Mouse (Mus musculus): ENCODE results near the gene Gna11. TPM values are rescaled to one million over a fixed set of nuclear protein-coding genes. Genes with fewer than 3 reads are reported as not detected.

The Gna11 gene
- polyA plus RNA-seq, 1 experiment from 2014 or later = 97.6 TPM

DNA sequence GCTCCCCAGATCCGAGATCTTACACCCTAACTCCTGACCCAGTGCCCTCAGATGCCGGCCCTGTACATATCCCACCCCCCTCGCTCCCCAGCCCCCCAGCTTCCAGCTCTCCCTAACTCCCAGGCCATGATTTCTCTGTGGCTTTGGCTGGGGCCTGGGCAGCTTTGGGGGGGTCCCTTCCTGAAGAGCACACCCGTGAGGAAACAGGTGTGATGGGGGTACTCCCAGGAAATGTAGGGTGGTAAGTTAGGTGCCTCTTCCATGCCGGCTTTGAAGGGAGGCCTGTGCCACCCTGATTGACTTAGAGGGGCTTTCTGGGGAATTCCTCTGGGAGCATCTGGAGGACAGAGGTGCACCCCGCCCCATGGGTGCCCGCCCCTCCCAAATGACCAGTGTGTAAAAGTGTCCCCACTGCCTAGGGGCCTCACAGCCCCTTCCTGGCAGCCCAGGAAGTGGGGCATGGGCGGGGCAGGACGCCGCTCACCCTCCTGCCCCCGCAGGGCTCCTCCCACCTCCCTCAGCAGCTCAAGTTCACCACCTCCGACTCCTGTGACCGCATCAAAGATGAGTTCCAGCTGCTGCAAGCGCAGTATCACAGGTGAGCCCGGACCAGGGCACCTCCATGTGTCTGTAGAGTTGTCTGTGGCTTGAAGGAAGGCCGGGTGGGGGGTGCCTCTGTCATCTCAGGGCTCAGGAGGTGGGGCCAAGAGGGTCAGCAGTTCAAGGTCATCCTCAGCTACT lies 15.9 kb upstream of the Gna11 start:
- no peak; the same call in 1 of the 2 replicates for ATAC-seq
- H3K4me3 ChIP-seq (ENCODE audit: low read depth, low read length) = peak overlapping the region; percentile 89
- peaks cover 30% of the 10 kb centered on the region for H3K36me3 ChIP-seq (ENCODE audit: control insufficient read depth, insufficient read depth, low read length)
- 0 out of 2 replicates have a peak, but pooled peaks cover 5% of the 10 kb centered on the region for H3K27me3 ChIP-seq (replicated peaks; ENCODE audit: control insufficient read depth, insufficient read depth, low read length)
- WGBS = 30% methylated on average over 16 of the region's 16 CpGs
- no peak for DNase-seq (ENCODE audit: low spot score)
- peak overlapping the region; percentile 94; the same call in 1 of the 2 replicates for H3K27ac ChIP-seq (ENCODE audit: low read depth, low read length)
- H3K4me2 ChIP-seq (ENCODE audit: low read length) = peak overlapping the region; percentile 89
- H3K9ac ChIP-seq (ENCODE audit: low read length) = peak overlapping the region; percentile 99
- peaks cover 19% of the 10 kb centered on the region; the same call in 1 of the 2 replicates for H3K4me1 ChIP-seq (ENCODE audit: control insufficient read depth, insufficient read depth, low read length)
- H3K9me3 ChIP-seq (replicated peaks; ENCODE audit: control insufficient read depth, low read length) = no peaks in the 10 kb centered on the region

DNA sequence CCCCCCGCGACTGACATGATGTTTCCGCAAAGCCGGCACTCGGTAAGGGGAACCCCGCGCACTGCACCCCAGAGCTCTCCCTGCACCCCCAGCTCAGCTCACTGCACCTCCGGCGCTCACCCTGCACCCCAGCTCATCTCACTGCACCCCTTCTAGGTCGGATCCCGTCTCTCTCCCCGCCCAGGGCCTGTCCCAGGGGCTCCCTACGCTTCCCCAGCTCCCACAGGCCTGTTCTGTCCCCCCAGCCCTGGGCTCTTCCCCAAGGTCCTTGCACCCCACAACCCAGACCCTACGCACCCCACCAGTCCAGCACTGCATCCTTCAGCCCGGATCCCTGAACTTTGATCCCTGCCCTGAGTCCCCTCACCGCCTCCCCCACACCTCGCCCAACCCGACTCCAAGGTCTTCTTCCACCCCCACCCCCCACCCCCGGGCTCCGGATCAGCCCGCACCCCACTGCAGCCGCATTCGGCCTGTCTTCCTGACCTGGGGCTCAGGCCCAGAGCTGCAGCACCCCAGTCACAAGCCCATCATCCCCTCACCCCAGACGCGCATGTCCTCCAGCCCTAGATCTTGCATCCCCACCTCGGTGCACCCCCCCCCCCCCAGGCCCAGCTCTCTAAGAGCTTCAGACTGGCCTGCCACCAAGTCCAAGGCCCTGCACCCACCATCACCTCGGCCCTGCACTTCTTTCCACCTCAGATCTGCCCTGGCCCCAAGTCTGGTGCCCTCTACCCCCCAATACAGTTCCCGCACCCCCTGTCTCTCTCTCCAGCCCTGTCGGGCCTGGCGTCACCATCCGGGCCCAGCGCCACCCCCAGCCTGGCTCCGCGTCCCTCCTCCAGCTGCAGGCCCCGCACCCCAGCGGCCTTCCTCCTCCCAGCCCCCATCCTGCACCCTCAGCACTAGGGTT lies 14.9 kb upstream of the Gna11 start:
- Histone ChIP-seq H3K9ac (ENCODE audit: low read length) (peak overlapping the region; percentile 99), H3K27ac (ENCODE audit: low read depth, low read length) (peak overlapping the region; percentile 94), H3K4me3 (ENCODE audit: low read depth, low read length) (peak overlapping the region; percentile 89), H3K4me2 (ENCODE audit: low read length) (peak overlapping the region; percentile 89), H3K36me3 (ENCODE audit: control insufficient read depth, insufficient read depth, low read length) (peaks cover 20% of the 10 kb centered on the region), H3K4me1 (ENCODE audit: control insufficient read depth, insufficient read depth, low read length) (peaks cover 19% of the 10 kb centered on the region; the same call in 1 of the 2 replicates), H3K27me3 (replicated peaks; ENCODE audit: control insufficient read depth, insufficient read depth, low read length) (no peaks in the 10 kb centered on the region), H3K9me3 (replicated peaks; ENCODE audit: control insufficient read depth, low read length) (no peaks in the 10 kb centered on the region)
- DNase-seq (ENCODE audit: low spot score) = no peak
- ATAC-seq = peak; percentile 48
- 1% methylated on average over 30 of the region's 36 CpGs for WGBS

DNA sequence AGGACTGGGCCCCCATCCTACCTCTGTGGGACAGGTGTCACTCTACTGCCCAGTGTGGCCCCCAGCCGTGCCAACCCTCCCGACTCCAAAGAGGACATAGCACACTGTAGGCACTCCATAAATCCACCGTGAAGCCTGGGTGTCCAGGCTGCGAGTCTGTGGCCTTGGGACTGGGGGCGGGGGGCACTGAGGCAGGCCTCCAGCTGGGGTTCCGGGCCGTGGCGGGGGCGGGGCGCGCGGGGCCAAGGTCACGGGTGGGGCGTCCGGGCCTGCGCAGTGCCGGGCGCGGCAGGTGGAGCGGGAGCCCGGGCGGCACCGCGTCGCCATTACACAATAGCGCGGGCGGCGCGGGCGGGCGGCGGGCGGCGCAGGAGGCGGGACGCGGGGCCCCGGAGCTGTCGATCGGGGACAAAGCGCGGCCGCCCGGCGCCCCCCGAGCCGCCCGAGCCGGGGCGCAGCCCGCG lies 14.2 kb upstream of the Gna11 start, which contains the start of gene Aes:
TSS of gene Aes (plus strand) at position 326 of the 464 bp plus-strand sequence.
- H3K27ac ChIP-seq (ENCODE audit: low read depth, low read length) = peak within 1 kb of the TSS; percentile 94
- no peaks in the 10 kb centered on the region for H3K9me3 ChIP-seq (replicated peaks; ENCODE audit: control insufficient read depth, low read length)
- H3K36me3 ChIP-seq (ENCODE audit: control insufficient read depth, insufficient read depth, low read length) = peaks cover 14% of the 10 kb centered on the region; the same call in 1 of the 2 replicates
- no peaks in the 10 kb centered on the region for H3K27me3 ChIP-seq (replicated peaks; ENCODE audit: control insufficient read depth, insufficient read depth, low read length)
- WGBS = 0% methylated on average over 28 of the region's 53 CpGs
- H3K4me3 ChIP-seq (ENCODE audit: low read depth, low read length) = peak within 1 kb of the TSS; percentile 89
- DNase-seq (ENCODE audit: low spot score) (peak; percentile 59), ATAC-seq (peak; percentile 76)
- H3K9ac ChIP-seq (ENCODE audit: low read length) = peak within 1 kb of the TSS; percentile 99
- peaks cover 19% of the 10 kb centered on the region; the same call in 1 of the 2 replicates for H3K4me1 ChIP-seq (ENCODE audit: control insufficient read depth, insufficient read depth, low read length)
- peak within 1 kb of the TSS; percentile 89 for H3K4me2 ChIP-seq (ENCODE audit: low read length)

DNA sequence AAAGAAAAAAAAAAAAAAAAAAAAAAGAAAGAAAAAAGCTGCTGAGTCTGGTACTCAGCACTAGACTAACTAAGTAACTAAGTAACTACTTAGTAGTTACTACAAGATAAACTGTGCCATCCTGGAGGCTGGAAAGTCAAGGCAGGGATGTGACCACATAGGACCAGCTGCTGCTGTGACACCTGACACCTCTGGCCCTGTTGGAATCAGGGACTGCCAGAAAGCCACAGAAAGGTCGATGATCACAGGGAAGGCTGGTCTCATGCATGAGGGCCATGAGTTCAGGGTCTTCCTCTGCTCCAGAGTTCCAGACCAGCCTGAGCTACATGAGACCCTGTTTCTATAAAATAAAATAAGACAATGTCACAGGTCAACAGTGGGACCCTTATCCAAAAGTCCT lies 12.5 kb upstream of the Gna11 start:
- 44% methylated on average over 1 of the region's 1 CpGs for WGBS
- Histone ChIP-seq H3K4me2 (ENCODE audit: low read length) (no peak overlapping the region), H3K27me3 (replicated peaks; ENCODE audit: control insufficient read depth, insufficient read depth, low read length) (no peaks in the 10 kb centered on the region), H3K27ac (ENCODE audit: low read depth, low read length) (no peak overlapping the region), H3K4me3 (ENCODE audit: low read depth, low read length) (no peak overlapping the region), H3K4me1 (ENCODE audit: control insufficient read depth, insufficient read depth, low read length) (peaks cover 15% of the 10 kb centered on the region; the same call in 1 of the 2 replicates), H3K9ac (ENCODE audit: low read length) (no peak overlapping the region), H3K9me3 (replicated peaks; ENCODE audit: control insufficient read depth, low read length) (no peaks in the 10 kb centered on the region), H3K36me3 (ENCODE audit: control insufficient read depth, insufficient read depth, low read length) (0 out of 2 replicates have a peak, but pooled peaks cover 5% of the 10 kb centered on the region)
- DNase-seq (ENCODE audit: low spot score) (no peak), ATAC-seq (no peak)

DNA sequence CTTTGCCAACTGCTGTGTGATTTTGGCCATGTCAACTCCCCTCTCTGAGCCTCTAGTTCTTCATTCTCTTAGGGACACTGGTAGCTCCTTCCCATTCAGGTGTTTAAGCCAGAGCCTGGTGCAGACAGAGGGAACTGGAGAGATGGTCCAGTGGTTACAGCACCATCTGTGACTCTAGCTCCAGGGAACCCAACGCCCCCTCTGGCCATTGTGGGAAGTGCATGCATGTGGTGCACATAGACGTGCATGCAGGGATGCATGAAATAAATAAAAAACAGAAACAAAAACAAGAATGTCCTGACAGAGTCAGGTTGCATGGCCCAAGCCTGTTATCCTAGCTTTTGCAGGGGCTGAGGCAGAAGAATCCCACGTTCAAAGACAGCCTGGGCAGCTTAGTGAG lies 11.3 kb upstream of the Gna11 start:
- H3K27ac ChIP-seq (ENCODE audit: low read depth, low read length) = no peak overlapping the region
- WGBS = 78% methylated on average over 3 of the region's 3 CpGs

DNA sequence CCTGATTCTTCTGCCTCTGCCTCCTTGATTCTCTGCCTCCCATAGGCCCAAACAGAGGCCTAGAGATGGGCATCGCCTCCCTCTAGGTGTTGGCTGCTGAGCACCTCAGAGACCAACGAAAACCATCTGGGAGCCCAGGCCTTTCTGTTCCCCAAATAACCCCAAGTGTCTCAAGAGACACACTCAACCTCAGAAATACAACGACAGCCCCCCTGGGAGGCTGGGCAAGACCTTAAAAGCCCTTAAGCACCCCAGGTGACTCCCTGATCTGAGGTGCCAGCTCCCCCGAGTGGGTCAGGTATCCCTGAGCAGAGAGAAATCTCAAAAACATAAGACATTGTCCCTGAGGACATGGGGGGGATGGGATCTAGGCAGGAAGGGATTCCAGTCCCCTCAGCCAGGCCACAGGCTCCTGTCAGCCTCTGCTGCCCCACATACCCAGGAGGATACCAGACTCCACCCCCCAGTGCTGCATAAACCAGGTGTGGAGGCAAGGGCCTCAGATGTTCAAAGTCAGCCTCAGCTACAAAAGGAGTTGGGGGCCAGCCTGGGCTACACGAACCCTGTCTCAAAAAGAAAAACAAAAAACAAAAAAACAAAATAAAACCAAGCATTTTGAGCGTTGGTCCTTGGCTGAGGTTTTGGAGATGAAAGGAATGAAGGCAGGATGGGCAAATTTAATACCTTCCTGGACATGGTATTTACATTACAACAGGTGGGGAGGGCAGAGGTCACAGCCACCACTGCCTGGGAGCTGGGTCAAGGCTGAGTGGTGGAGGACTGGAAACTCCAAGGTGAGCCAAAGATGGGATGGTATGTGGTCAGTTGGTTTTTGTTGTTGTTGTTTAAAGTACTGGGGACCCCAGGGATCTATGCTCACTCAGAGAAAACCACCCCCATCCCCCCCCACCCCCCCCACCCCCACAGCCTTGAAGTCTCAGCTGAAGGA lies 9.1 kb upstream of the Gna11 start:
- peaks cover 6% of the 10 kb centered on the region; the same call in 1 of the 2 replicates for H3K4me1 ChIP-seq (ENCODE audit: control insufficient read depth, insufficient read depth, low read length)
- H3K27ac ChIP-seq (ENCODE audit: low read depth, low read length) = no peak overlapping the region
- no peaks in the 10 kb centered on the region for H3K9me3 ChIP-seq (replicated peaks; ENCODE audit: control insufficient read depth, low read length)
- DNase-seq (ENCODE audit: low spot score) (no peak), ATAC-seq (no peak)
- H3K4me2 ChIP-seq (ENCODE audit: low read length) = no peak overlapping the region
- no peak overlapping the region for H3K9ac ChIP-seq (ENCODE audit: low read length)
- H3K4me3 ChIP-seq (ENCODE audit: low read depth, low read length) = no peak overlapping the region
- H3K27me3 ChIP-seq (replicated peaks; ENCODE audit: control insufficient read depth, insufficient read depth, low read length) = no peaks in the 10 kb centered on the region
- H3K36me3 ChIP-seq (ENCODE audit: control insufficient read depth, insufficient read depth, low read length) = no peaks in the 10 kb centered on the region
- WGBS = 78% methylated on average over 6 of the region's 6 CpGs

More for the DNA sequence above, 11.3 kb upstream of the Gna11 start:
- H3K9me3 ChIP-seq (replicated peaks; ENCODE audit: control insufficient read depth, low read length) = no peaks in the 10 kb centered on the region
- ATAC-seq (no peak), DNase-seq (ENCODE audit: low spot score) (no peak)
- H3K9ac ChIP-seq (ENCODE audit: low read length) = no peak overlapping the region
- H3K4me3 ChIP-seq (ENCODE audit: low read depth, low read length) = no peak overlapping the region
- no peak overlapping the region for H3K4me2 ChIP-seq (ENCODE audit: low read length)
- 0 out of 2 replicates have a peak, but pooled peaks cover under 1% of the 10 kb centered on the region for H3K36me3 ChIP-seq (ENCODE audit: control insufficient read depth, insufficient read depth, low read length)
- H3K4me1 ChIP-seq (ENCODE audit: control insufficient read depth, insufficient read depth, low read length) = peaks cover 13% of the 10 kb centered on the region; the same call in 1 of the 2 replicates
- no peaks in the 10 kb centered on the region for H3K27me3 ChIP-seq (replicated peaks; ENCODE audit: control insufficient read depth, insufficient read depth, low read length)

DNA sequence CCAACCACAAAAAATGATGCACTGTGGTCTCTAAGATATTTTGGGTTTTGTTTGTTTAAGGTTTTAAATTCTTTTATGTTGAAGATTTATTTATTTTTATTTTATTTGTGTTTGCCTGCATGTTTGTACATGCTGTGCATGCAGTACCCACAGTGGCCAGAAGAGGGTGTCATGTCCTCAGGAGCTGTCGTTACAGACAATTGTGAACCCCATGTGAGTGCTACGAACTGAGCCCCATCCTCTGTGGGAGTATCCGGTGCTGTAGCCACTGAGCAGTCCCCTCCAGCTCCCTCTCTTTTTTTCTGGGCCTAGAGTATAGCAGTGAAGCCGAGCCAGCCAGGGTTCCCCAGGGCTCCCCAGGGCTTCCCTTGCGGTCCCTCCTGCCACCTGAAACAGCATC lies 8.2 kb upstream of the Gna11 start:
- no peaks in the 10 kb centered on the region for H3K27me3 ChIP-seq (replicated peaks; ENCODE audit: control insufficient read depth, insufficient read depth, low read length)
- no peaks in the 10 kb centered on the region for H3K9me3 ChIP-seq (replicated peaks; ENCODE audit: control insufficient read depth, low read length)
- WGBS = 82% methylated on average over 5 of the region's 5 CpGs
- ATAC-seq (no peak), DNase-seq (ENCODE audit: low spot score) (no peak)
- 0 out of 2 replicates have a peak, but pooled peaks cover 2% of the 10 kb centered on the region for H3K4me1 ChIP-seq (ENCODE audit: control insufficient read depth, insufficient read depth, low read length)
- H3K36me3 ChIP-seq (ENCODE audit: control insufficient read depth, insufficient read depth, low read length) = no peaks in the 10 kb centered on the region
- no peak overlapping the region for H3K27ac ChIP-seq (ENCODE audit: low read depth, low read length)
- no peak overlapping the region for H3K9ac ChIP-seq (ENCODE audit: low read length)
- H3K4me2 ChIP-seq (ENCODE audit: low read length) = no peak overlapping the region
- no peak overlapping the region for H3K4me3 ChIP-seq (ENCODE audit: low read depth, low read length)

Data from forebrain, embryonic 14.5 days (tissue).